Mouse (Mus musculus) stomach, embryonic 16.5 days (tissue): ENCODE data around the gene Adam12. TPM values are rescaled to one million over a fixed set of nuclear protein-coding genes. Genes with fewer than 3 reads are reported as not detected.
"Not testable (repeated sequence)": the region's sequence is repeated elsewhere in the genome, so short reads cannot be mapped to it uniquely, and the experiment has no call there.

Experiments
- ATAC-seq: fragments of 200-750 bp; cut with Nextera tagmentation; 2 replicates; pipeline ENCODE4 v1.8.0; 2017; ENCODE audit warnings: moderate number of reproducible peaks, moderate TSS enrichment; ENCODE audit not compliant: insufficient read depth, low FRiP score
- H3K27ac ChIP-seq: fragments of 300-500 bp; sonication (generic); 2 replicates; pipeline ENCODE4 v1.5.1; 2014; ENCODE audit warnings: low read length
- H3K27me3 ChIP-seq: fragments of 300-500 bp; sonication (generic); 2 replicates; pipeline ENCODE4 v1.6.1; 2014; ENCODE audit warnings: low read length, control low read depth, mixed read lengths; ENCODE audit not compliant: control insufficient read depth, insufficient read depth
- H3K36me3 ChIP-seq: fragments of 300-500 bp; sonication (generic); 2 replicates; pipeline ENCODE4 v1.6.1; 2014; ENCODE audit warnings: low read length; ENCODE audit not compliant: control insufficient read depth, insufficient read depth
- H3K4me1 ChIP-seq: fragments of 300-500 bp; sonication (generic); 2 replicates; pipeline ENCODE4 v1.6.1; 2014; ENCODE audit warnings: low read length, control low read depth, mixed read lengths; ENCODE audit not compliant: control insufficient read depth, insufficient read depth
- H3K4me2 ChIP-seq: fragments of 300-500 bp; sonication (generic); 2 replicates; pipeline ENCODE4 v1.6.1; 2014; ENCODE audit warnings: low read depth, low read length, mixed read lengths
- H3K4me3 ChIP-seq: fragments of 300-500 bp; sonication (generic); replicated peaks from 2 replicates; pipeline ENCODE4 v1.5.1; 2014; ENCODE audit warnings: mild to moderate bottlenecking, low read length
- H3K9ac ChIP-seq: fragments of 300-500 bp; sonication (generic); 2 replicates; pipeline ENCODE4 v1.6.1; 2014; ENCODE audit warnings: low read length
- H3K9me3 ChIP-seq: fragments of 300-500 bp; sonication (generic); replicated peaks from 2 replicates; pipeline ENCODE4 v1.6.1; 2016; ENCODE audit warnings: low read length, control low read depth; ENCODE audit not compliant: control insufficient read depth
- WGBS: fragments of 180-500 bp; shearing (Covaris S2); extraction: QIAGEN DNeasy Blood & Tissue Kit; methylation state at CpG from one replicate; pipeline ENCODE4 v1.1.7; 2014; 5-methylcytosine and 5-hydroxymethylcytosine counted together
- polyA plus RNA-seq: library from polyadenylated mRNA; unstranded; fragments of >200 nt; fragmentation: Nextera tagmentation; extraction: Ambion mirVana; gene quantifications from 2 replicates; pipeline ENCODE4 v1.2.1, GENCODE M21; 2015

Gene Adam12
- polyA plus RNA-seq, 1 experiment from 2014 or later, result 4.4 TPM

GRCm38 (mm10) chr7:133889986-133890385 is 342.0 kb downstream of the Adam12 start:
- no peak overlapping the region for H3K27ac ChIP-seq
- 88% methylated on average over 4 of the region's 4 CpGs for WGBS
- no peak for ATAC-seq
- H3K9ac ChIP-seq, result no peak overlapping the region
- H3K4me3 ChIP-seq, result no peak overlapping the region
- no peaks in the 10 kb centered on the region for H3K9me3 ChIP-seq
- H3K4me1 ChIP-seq, result no peaks in the 10 kb centered on the region
- H3K36me3 ChIP-seq, result no peaks in the 10 kb centered on the region
- no peaks in the 10 kb centered on the region for H3K27me3 ChIP-seq
- no peak overlapping the region for H3K4me2 ChIP-seq

DNA sequence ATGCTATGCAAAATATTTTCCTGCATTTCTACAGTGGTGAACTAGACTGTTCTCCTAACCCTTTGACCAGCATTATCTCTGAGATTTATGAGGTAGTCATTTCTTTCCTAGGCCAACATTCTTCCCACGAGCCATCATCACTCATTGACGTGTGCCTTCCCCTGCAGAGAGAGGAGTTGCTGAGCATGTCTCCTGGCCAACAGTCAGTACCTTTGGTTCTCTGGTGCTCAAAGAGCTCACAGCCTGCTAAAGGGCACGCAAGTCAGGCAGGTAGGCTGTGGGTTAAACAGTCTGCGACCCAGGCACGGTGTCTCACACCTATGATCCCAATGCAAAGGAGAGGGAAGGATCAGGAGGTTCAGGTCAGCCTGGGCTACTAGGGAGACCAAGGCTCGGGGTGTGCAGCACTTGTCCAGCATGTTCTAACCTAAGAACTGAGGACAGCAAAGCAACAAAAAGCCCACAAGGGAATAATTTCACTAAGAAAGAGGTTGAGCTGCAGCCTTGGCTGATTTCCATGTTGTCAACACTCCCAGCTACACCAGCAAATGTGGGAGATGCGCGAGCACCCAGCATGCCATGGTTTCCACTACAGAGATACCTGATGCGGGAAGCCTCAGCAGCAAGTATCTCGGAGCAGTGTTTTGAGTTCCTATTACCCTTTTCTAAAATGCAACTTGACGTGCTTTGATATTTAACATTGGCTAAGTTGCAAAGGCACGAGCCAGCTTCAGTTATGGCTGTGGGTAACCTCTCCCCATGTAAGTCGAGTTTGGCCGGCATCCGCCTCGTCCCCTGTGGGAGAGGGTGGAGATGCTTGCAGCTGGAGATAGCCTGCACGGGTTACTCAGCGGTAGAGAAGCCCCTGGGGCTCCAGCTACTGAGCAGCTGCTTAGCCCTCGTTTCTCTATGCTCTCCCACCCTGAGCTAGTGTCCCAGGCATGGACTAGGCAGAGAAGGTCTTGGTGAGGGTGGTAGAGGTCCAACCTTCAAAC is 342.7 kb downstream of the Adam12 start:
- no peaks in the 10 kb centered on the region for H3K36me3 ChIP-seq
- H3K27me3 ChIP-seq, result no peaks in the 10 kb centered on the region
- H3K4me1 ChIP-seq, result no peaks in the 10 kb centered on the region
- H3K4me2 ChIP-seq, result no peak overlapping the region
- no peak overlapping the region for H3K4me3 ChIP-seq
- H3K9ac ChIP-seq, result no peak overlapping the region
- ATAC-seq, result no peak
- no peak overlapping the region for H3K27ac ChIP-seq
- no peaks in the 10 kb centered on the region for H3K9me3 ChIP-seq
- 78% methylated on average over 19 of the region's 19 CpGs for WGBS

DNA sequence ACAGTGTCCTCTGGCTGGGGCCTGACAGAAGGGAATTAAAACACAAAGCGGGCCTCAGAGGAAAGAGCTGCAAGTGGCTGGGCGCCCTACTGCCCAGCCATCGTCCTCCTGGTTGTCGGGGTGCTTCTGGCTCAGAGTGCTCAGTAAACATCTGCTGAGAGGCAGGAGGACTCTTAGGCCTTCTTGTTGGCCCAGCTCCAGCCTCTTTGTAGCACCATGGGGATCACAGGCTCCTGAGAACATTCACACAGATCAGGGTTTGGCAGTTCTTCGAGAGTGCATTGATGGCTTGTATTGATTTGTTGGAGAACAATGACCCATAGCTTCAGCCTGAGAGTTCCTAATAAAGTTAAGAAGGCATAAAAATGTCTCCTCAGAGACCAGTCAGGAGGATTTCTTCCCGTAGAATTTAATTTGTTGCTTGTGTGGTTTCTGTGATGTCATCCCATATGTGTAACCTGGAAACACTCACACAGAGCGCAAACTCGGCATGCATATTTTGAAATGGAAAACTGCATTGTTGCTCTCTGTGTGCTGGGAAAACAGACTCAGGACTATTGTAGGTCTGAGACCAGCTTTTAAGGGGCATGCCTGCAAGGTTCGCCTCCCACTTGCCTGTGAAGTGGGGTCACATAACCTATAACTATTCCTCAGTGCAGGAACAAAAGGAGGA is 347.1 kb downstream of the Adam12 start:
- H3K27ac ChIP-seq, H3K9me3 ChIP-seq, H3K36me3 ChIP-seq, H3K27me3 ChIP-seq, H3K4me1 ChIP-seq, H3K4me3 ChIP-seq, ATAC-seq, H3K9ac ChIP-seq, H3K4me2 ChIP-seq: not testable (repeated sequence)
- WGBS, result 61% methylated on average over 5 of the region's 9 CpGs

DNA sequence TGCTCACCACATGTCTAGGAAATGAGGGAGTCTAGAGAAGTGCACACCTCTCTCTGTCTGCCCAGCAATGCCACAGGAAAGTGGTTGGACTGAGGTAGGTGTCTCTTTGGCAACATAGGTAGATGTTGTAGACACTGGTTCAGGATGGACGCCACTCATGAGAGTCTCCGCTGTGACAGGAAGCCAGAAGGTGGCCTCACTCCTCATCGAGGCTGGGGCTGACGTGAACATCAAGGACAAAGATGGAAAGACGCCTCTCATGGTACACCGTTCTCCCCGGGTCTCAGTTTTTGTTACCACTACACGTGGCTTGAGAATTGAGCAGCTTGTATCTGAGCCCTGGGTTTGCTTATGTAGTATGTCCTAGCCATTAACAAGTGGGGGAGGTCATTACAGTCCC is 352.2 kb downstream of the Adam12 start:
- Histone ChIP-seq H3K4me3 (no peak overlapping the region), H3K9me3 (no peaks in the 10 kb centered on the region), H3K27me3 (no peaks in the 10 kb centered on the region), H3K27ac (no peak overlapping the region), H3K9ac (no peak overlapping the region), H3K4me1 (no peaks in the 10 kb centered on the region), H3K36me3 (no peaks in the 10 kb centered on the region), H3K4me2 (no peak overlapping the region)
- 94% methylated on average over 8 of the region's 8 CpGs for WGBS
- ATAC-seq, result no peak

- no peak overlapping the region for H3K4me3 ChIP-seq
- ATAC-seq, result no peak
- no peak overlapping the region for H3K9ac ChIP-seq
These were observed 355.2 kb downstream of the Adam12 start for GRCm38 (mm10) chr7:133876646-133877342.

GRCm38 (mm10) chr7:133876139-133876538 is 355.8 kb downstream of the Adam12 start:
- 76% methylated on average over 3 of the region's 3 CpGs for WGBS

More at GRCm38 (mm10) chr7:133876646-133877342, 355.2 kb downstream of the Adam12 start:
- no peaks in the 10 kb centered on the region for H3K27me3 ChIP-seq
- WGBS, result 71% methylated on average over 17 of the region's 17 CpGs
- no peak overlapping the region for H3K4me2 ChIP-seq
- H3K4me1 ChIP-seq, result no peaks in the 10 kb centered on the region
- no peaks in the 10 kb centered on the region for H3K36me3 ChIP-seq
- no peak overlapping the region for H3K27ac ChIP-seq
- H3K9me3 ChIP-seq, result no peaks in the 10 kb centered on the region

DNA sequence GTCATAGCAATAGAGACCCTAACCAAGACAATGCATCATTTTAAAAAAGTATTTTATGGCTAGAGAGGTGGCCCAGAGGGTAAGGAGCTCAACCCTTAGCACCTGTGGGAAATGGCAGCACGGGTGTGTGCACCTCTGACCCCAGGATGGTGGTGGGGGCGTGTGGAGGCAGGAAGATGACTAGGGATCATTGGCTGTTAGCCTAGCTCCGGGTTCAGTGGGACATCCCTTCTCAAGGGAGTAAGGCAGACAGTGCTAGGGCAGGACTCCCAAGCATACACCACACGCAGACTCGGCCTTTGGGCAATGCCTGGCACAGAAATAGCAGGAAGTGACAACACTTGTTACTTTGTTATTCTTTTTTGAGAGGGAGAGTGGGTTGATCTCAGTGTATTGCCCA is 359.2 kb downstream of the Adam12 start:
- Histone ChIP-seq H3K27me3 (no peaks in the 10 kb centered on the region), H3K36me3 (no peaks in the 10 kb centered on the region), H3K27ac (no peak overlapping the region), H3K4me1 (no peaks in the 10 kb centered on the region), H3K4me3 (no peak overlapping the region), H3K4me2 (no peak overlapping the region), H3K9me3 (no peaks in the 10 kb centered on the region), H3K9ac (no peak overlapping the region)
- ATAC-seq, result no peak
- WGBS, result 77% methylated on average over 5 of the region's 5 CpGs

More at GRCm38 (mm10) chr7:133876139-133876538, 355.8 kb downstream of the Adam12 start:
- Histone ChIP-seq H3K27me3 (no peaks in the 10 kb centered on the region), H3K36me3 (no peaks in the 10 kb centered on the region), H3K27ac (no peak overlapping the region), H3K4me1 (no peaks in the 10 kb centered on the region), H3K9ac (no peak overlapping the region), H3K9me3 (no peaks in the 10 kb centered on the region), H3K4me3 (no peak overlapping the region), H3K4me2 (no peak overlapping the region)
- no peak for ATAC-seq

DNA sequence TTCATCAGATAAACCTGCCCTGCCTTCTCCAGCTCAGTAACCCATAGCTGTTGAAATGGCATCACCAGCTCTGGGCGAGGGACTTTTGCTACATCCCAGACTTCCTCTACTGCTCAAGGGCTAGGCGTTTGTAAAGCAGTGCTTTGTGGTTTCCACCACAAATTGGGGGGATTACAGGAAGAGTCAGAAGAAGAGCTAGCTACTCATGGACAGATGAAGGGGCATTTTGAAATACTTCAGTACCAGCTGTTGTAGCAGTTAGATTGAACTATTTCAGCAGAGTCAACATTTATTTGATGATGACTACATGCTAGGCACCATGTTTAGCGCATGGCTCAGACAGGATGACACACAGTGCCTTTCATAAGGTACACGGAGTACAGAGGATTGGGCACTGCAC is 361.7 kb downstream of the Adam12 start:
- no peaks in the 10 kb centered on the region for H3K36me3 ChIP-seq
- WGBS, result 78% methylated on average over 4 of the region's 4 CpGs
- no peak overlapping the region for H3K4me3 ChIP-seq
- no peak for ATAC-seq
- H3K9me3 ChIP-seq, result no peaks in the 10 kb centered on the region
- H3K27me3 ChIP-seq, result no peaks in the 10 kb centered on the region
- no peaks in the 10 kb centered on the region for H3K4me1 ChIP-seq
- H3K4me2 ChIP-seq, result no peak overlapping the region
- no peak overlapping the region for H3K9ac ChIP-seq
- H3K27ac ChIP-seq, result no peak overlapping the region

- 88% methylated on average over 4 of the region's 4 CpGs for WGBS
These were observed 368.3 kb downstream of the Adam12 start for GRCm38 (mm10) chr7:133863684-133864083.

More at GRCm38 (mm10) chr7:133863684-133864083, 368.3 kb downstream of the Adam12 start:
- no peaks in the 10 kb centered on the region for H3K4me1 ChIP-seq
- H3K9me3 ChIP-seq, result no peaks in the 10 kb centered on the region
- no peak overlapping the region for H3K4me3 ChIP-seq
- no peak overlapping the region for H3K27ac ChIP-seq
- no peak overlapping the region for H3K4me2 ChIP-seq
- H3K9ac ChIP-seq, result no peak overlapping the region
- no peak for ATAC-seq
- H3K27me3 ChIP-seq, result no peaks in the 10 kb centered on the region
- no peaks in the 10 kb centered on the region for H3K36me3 ChIP-seq
